Mouse (Mus musculus) liver, postnatal 0 days (tissue): ENCODE measurements around the gene Gm9999. TPM values are rescaled to one million over a fixed set of nuclear protein-coding genes. Genes with fewer than 3 reads are reported as not detected.

Experiments
- ATAC-seq: fragments of 200-750 bp; cut with Nextera tagmentation; 2 replicates; pipeline ENCODE4 v1.8.0; 2017; ENCODE audit warnings: mild to moderate bottlenecking, moderate library complexity
- DNase-seq: peaks from one replicate; pipeline ENCODE4 v3.0.0-alpha.2; 2016
- H3K27ac ChIP-seq: fragments of 300-500 bp; sonication (generic); 2 replicates; pipeline ENCODE4 v1.5.1; 2014; ENCODE audit warnings: antibody characterized with exemption, moderate library complexity, mild to moderate bottlenecking, low read depth
- H3K27me3 ChIP-seq: fragments of 300-500 bp; sonication (generic); 2 replicates; pipeline ENCODE4 v1.6.1; 2014; ENCODE audit warnings: low read length, control low read depth, mixed read lengths; ENCODE audit not compliant: insufficient read depth
- H3K36me3 ChIP-seq: fragments of 300-500 bp; sonication (generic); replicated peaks from 2 replicates; pipeline ENCODE4 v1.6.1; 2014; ENCODE audit warnings: mild to moderate bottlenecking, control low read depth, low read length, moderate library complexity, mixed read lengths; ENCODE audit not compliant: insufficient read depth
- H3K4me1 ChIP-seq: fragments of 300-500 bp; sonication (generic); 2 replicates; pipeline ENCODE4 v1.6.1; 2014; ENCODE audit warnings: antibody characterized with exemption, mild to moderate bottlenecking, control low read depth; ENCODE audit not compliant: insufficient read depth
- H3K4me2 ChIP-seq: fragments of 300-500 bp; sonication (generic); 2 replicates; pipeline ENCODE4 v1.6.1; 2014; ENCODE audit warnings: low read depth, mild to moderate bottlenecking, low read length, moderate library complexity, mixed read lengths
- H3K4me3 ChIP-seq: fragments of 300-500 bp; sonication (generic); 2 replicates; pipeline ENCODE4 v1.5.1; 2014; ENCODE audit warnings: low read depth, low read length
- H3K9ac ChIP-seq: fragments of 300-500 bp; sonication (generic); replicated peaks from 2 replicates; pipeline ENCODE4 v1.6.1; 2014; ENCODE audit warnings: mild to moderate bottlenecking, moderate library complexity
- H3K9me3 ChIP-seq: fragments of 300-500 bp; sonication (generic); 2 replicates; pipeline ENCODE4 v1.6.1; 2016; ENCODE audit warnings: mild to moderate bottlenecking, control low read depth, low read length, mixed read lengths
- CTCF ChIP-seq: sonication (generic); IDR thresholded peaks from 2 replicates; pipeline ENCODE4 v1.5.1; 2016; ENCODE audit warnings: antibody characterized with exemption, low read depth
- EP300 ChIP-seq: IDR thresholded peaks from 2 replicates; pipeline ENCODE4 v1.6.1; 2016; ENCODE audit warnings: antibody characterized with exemption, low read depth, mild to moderate bottlenecking
- WGBS: fragments of 180-500 bp; shearing (Covaris S2); extraction: QIAGEN DNeasy Blood & Tissue Kit; methylation state at CpG from one replicate; pipeline ENCODE4 v1.1.7; 2014; ENCODE audit not compliant: insufficient replicate concordance; 5-methylcytosine and 5-hydroxymethylcytosine counted together
- polyA plus RNA-seq: library from polyadenylated mRNA; unstranded; fragments of >200 nt; fragmentation: Nextera tagmentation; extraction: Ambion mirVana; gene quantifications from 2 replicates; pipeline ENCODE4 v1.2.1, GENCODE M21; 2015

The Gm9999 gene
- polyA plus RNA-seq, 1 experiment from 2014 or later: not detected

GRCm38 (mm10) chr7:46997644-46998395 is 14.4 kb downstream of the Gm9999 start:
- no peak overlapping the region for H3K4me2 ChIP-seq
- ATAC-seq (peak; percentile 26; the same call in 1 of the 2 replicates), DNase-seq (no peak)
- H3K27me3 ChIP-seq: no peaks in the 10 kb centered on the region
- TF ChIP-seq CTCF (no peak), EP300 (no peak)
- H3K27ac ChIP-seq: peak overlapping the region; percentile 29
- 74% methylated on average over 21 of the region's 21 CpGs for WGBS
- H3K36me3 ChIP-seq: peaks cover 58% of the 10 kb centered on the region
- H3K4me1 ChIP-seq: peaks cover 29% of the 10 kb centered on the region
- H3K4me3 ChIP-seq: no peak overlapping the region
- H3K9ac ChIP-seq: 0 out of 2 replicates have a peak overlapping the region, but pooled peaks have one; percentile 7
- no peaks in the 10 kb centered on the region for H3K9me3 ChIP-seq

- H3K27ac ChIP-seq: no peak overlapping the region
- WGBS: 63% methylated on average over 2 of the region's 2 CpGs
Measured at GRCm38 (mm10) chr7:46998942-46999341, 15.6 kb downstream of the Gm9999 start.

GRCm38 (mm10) chr7:46999983-47000643 is 16.7 kb downstream of the Gm9999 start:
- Histone ChIP-seq H3K4me3 (no peak overlapping the region), H3K9me3 (no peaks in the 10 kb centered on the region), H3K36me3 (peaks cover 35% of the 10 kb centered on the region), H3K4me1 (peaks cover 35% of the 10 kb centered on the region), H3K9ac (no peak overlapping the region), H3K27ac (0 out of 2 replicates have a peak overlapping the region, but pooled peaks have one; percentile 30), H3K27me3 (no peaks in the 10 kb centered on the region), H3K4me2 (no peak overlapping the region)
- ATAC-seq (no peak), DNase-seq (no peak)
- 76% methylated on average over 8 of the region's 8 CpGs for WGBS
- no peak for TF ChIP-seq EP300
- no peak for TF ChIP-seq CTCF

More at GRCm38 (mm10) chr7:46998942-46999341, 15.6 kb downstream of the Gm9999 start:
- no peaks in the 10 kb centered on the region for H3K27me3 ChIP-seq
- peaks cover 33% of the 10 kb centered on the region for H3K4me1 ChIP-seq
- ATAC-seq: no peak
- H3K9me3 ChIP-seq: no peaks in the 10 kb centered on the region
- H3K36me3 ChIP-seq: peaks cover 47% of the 10 kb centered on the region
- H3K4me2 ChIP-seq: no peak overlapping the region
- TF ChIP-seq EP300 (no peak), CTCF (no peak)
- H3K9ac ChIP-seq: no peak overlapping the region
- no peak overlapping the region for H3K4me3 ChIP-seq
- DNase-seq: no peak

GRCm38 (mm10) chr7:47000644-47000983 is 17.2 kb downstream of the Gm9999 start:
- H3K4me1 ChIP-seq: peaks cover 35% of the 10 kb centered on the region

GRCm38 (mm10) chr7:47001125-47001899 is 17.9 kb downstream of the Gm9999 start:
- Histone ChIP-seq H3K4me3 (no peak overlapping the region), H3K9ac (no peak overlapping the region), H3K27me3 (no peaks in the 10 kb centered on the region), H3K27ac (no peak overlapping the region), H3K4me2 (no peak overlapping the region), H3K9me3 (no peaks in the 10 kb centered on the region), H3K4me1 (peaks cover 35% of the 10 kb centered on the region), H3K36me3 (peaks cover 25% of the 10 kb centered on the region)
- TF ChIP-seq CTCF (no peak), EP300 (no peak)
- 51% methylated on average over 5 of the region's 5 CpGs for WGBS
- no peak for ATAC-seq
- no peak for DNase-seq

More at GRCm38 (mm10) chr7:47000644-47000983, 17.2 kb downstream of the Gm9999 start:
- DNase-seq (no peak), ATAC-seq (peak; percentile 35; the same call in 1 of the 2 replicates)
- 79% methylated on average over 3 of the region's 3 CpGs for WGBS
- no peak overlapping the region for H3K4me2 ChIP-seq
- H3K27me3 ChIP-seq: no peaks in the 10 kb centered on the region
- H3K9me3 ChIP-seq: no peaks in the 10 kb centered on the region
- no peak overlapping the region for H3K4me3 ChIP-seq
- no peak overlapping the region for H3K9ac ChIP-seq
- TF ChIP-seq CTCF (no peak), EP300 (no peak)
- peaks cover 32% of the 10 kb centered on the region for H3K36me3 ChIP-seq
- no peak overlapping the region for H3K27ac ChIP-seq

GRCm38 (mm10) chr7:47001900-47002275 is 18.5 kb downstream of the Gm9999 start:
- ATAC-seq: no peak
- no peaks in the 10 kb centered on the region for H3K27me3 ChIP-seq
- WGBS: 73% methylated on average over 4 of the region's 4 CpGs
- no peak overlapping the region for H3K9ac ChIP-seq
- no peak overlapping the region for H3K4me2 ChIP-seq
- peaks cover 21% of the 10 kb centered on the region for H3K36me3 ChIP-seq
- no peak overlapping the region for H3K27ac ChIP-seq
- DNase-seq: no peak
- peaks cover 38% of the 10 kb centered on the region for H3K4me1 ChIP-seq
- TF ChIP-seq CTCF: no peak
- TF ChIP-seq EP300: no peak
- no peak overlapping the region for H3K4me3 ChIP-seq
- no peaks in the 10 kb centered on the region for H3K9me3 ChIP-seq
